Mouse (Mus musculus) heart, embryonic 12.5 days (tissue): Measurements from ENCODE around the gene Fcgr2b. TPM values are rescaled to one million over a fixed set of nuclear protein-coding genes. Genes with fewer than 3 reads are reported as not detected.
"Not testable (repeated sequence)": the region's sequence is repeated elsewhere in the genome, so short reads cannot be mapped to it uniquely, and the experiment has no call there.

Experiments
- ATAC-seq: fragments of 200-750 bp; cut with Nextera tagmentation; 2 replicates; pipeline ENCODE4 v1.8.0; 2017; ENCODE audit warnings: moderate TSS enrichment, moderate library complexity; ENCODE audit not compliant: insufficient number of reproducible peaks, low FRiP score
- H3K27ac ChIP-seq: fragments of 300-500 bp; sonication (generic); 2 replicates; pipeline ENCODE4 v1.5.1; 2016; ENCODE audit warnings: mild to moderate bottlenecking, moderate library complexity; ENCODE audit not compliant: poor library complexity, severe bottlenecking
- H3K27me3 ChIP-seq: fragments of 300-500 bp; sonication (generic); replicated peaks from 2 replicates; pipeline ENCODE4 v1.6.1; 2016; ENCODE audit warnings: mild to moderate bottlenecking, moderate library complexity
- H3K36me3 ChIP-seq: fragments of 300-500 bp; sonication (generic); 2 replicates; pipeline ENCODE4 v1.6.1; 2016; ENCODE audit warnings: mild to moderate bottlenecking, moderate library complexity
- H3K4me1 ChIP-seq: fragments of 300-500 bp; sonication (generic); replicated peaks from 2 replicates; pipeline ENCODE4 v1.6.1; 2016; ENCODE audit warnings: mild to moderate bottlenecking
- H3K4me2 ChIP-seq: fragments of 300-500 bp; sonication (generic); 2 replicates; pipeline ENCODE4 v1.6.1; 2016; ENCODE audit warnings: mild to moderate bottlenecking, moderate library complexity
- H3K4me3 ChIP-seq: fragments of 300-500 bp; sonication (generic); 2 replicates; pipeline ENCODE4 v1.5.1; 2016; ENCODE audit warnings: mild to moderate bottlenecking
- H3K9ac ChIP-seq: fragments of 300-500 bp; sonication (generic); 2 replicates; pipeline ENCODE4 v1.6.1; 2016; ENCODE audit warnings: mild to moderate bottlenecking, moderate library complexity
- H3K9me3 ChIP-seq: fragments of 300-500 bp; sonication (generic); replicated peaks from 2 replicates; pipeline ENCODE4 v1.6.1; 2016; ENCODE audit warnings: mild to moderate bottlenecking, moderate library complexity
- WGBS: fragments of 180-500 bp; shearing (Covaris S2); methylation state at CpG from one replicate; pipeline ENCODE4 v1.1.7; 2016; 5-methylcytosine and 5-hydroxymethylcytosine counted together
- polyA plus RNA-seq: library from polyadenylated mRNA; unstranded; fragments of >200 nt; fragmentation: Nextera tagmentation; extraction: Ambion mirVana; gene quantifications from 2 replicates; pipeline ENCODE4 v1.2.1, GENCODE M21; 2016

Gene Fcgr2b
- polyA plus RNA-seq, 1 experiment from 2014 or later: 0.19 TPM

DNA sequence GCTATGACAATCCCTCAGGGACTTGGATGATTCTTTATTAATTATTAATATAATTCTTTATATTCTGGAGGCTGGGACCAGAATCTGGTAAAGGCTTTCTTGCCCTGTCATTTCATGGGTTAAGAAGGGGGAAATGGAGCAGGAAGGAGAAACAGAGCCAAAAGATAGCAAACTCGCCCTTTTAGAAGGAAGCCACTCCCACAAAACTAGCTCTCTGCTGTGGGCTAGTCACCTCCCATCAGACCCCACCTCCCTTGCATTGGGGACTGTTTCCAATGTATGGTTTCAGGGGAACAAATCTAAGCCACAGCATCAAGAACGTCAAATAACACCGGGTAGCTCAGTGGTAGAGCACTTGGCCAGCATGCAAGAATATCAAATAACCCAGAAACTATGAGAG lies 18.1 kb downstream of the Fcgr2b start:
- H3K4me3 ChIP-seq: no peak overlapping the region
- no peak overlapping the region for H3K9ac ChIP-seq
- no peak overlapping the region for H3K4me2 ChIP-seq
- no peaks in the 10 kb centered on the region for H3K9me3 ChIP-seq
- 48% methylated on average over 3 of the region's 3 CpGs for WGBS
- no peaks in the 10 kb centered on the region for H3K36me3 ChIP-seq
- ATAC-seq: 0 out of 2 replicates have a peak, but pooled peaks have one; percentile 53
- H3K4me1 ChIP-seq: peaks cover 23% of the 10 kb centered on the region
- no peak overlapping the region for H3K27ac ChIP-seq
- no peaks in the 10 kb centered on the region for H3K27me3 ChIP-seq

DNA sequence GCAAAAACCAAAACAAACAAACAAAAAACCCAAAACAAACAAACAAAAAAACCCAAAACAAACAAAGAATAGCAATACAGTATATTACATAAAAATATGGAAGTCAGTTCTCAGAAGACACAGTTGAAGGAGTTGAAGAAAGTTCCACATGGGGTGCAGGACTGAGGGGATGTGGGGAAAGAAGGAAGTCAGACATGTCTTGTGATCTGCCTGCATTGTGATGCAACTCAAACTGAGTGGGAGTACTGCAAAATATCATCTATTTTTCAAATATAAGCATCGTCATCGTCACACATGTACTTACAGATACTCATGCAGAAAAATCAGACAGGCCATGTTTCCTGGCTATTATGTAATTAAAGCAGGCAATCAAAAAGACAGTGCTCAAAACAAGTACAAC lies 23.2 kb downstream of the Fcgr2b start:
- H3K27me3 ChIP-seq: no peaks in the 10 kb centered on the region
- no peak overlapping the region for H3K9ac ChIP-seq
- no peak overlapping the region for H3K4me3 ChIP-seq
- H3K9me3 ChIP-seq: no peaks in the 10 kb centered on the region
- no peaks in the 10 kb centered on the region for H3K4me1 ChIP-seq
- ATAC-seq: no peak
- H3K27ac ChIP-seq: no peak overlapping the region
- H3K4me2 ChIP-seq: no peak overlapping the region
- H3K36me3 ChIP-seq: no peaks in the 10 kb centered on the region
- WGBS: 91% methylated on average over 2 of the region's 2 CpGs

DNA sequence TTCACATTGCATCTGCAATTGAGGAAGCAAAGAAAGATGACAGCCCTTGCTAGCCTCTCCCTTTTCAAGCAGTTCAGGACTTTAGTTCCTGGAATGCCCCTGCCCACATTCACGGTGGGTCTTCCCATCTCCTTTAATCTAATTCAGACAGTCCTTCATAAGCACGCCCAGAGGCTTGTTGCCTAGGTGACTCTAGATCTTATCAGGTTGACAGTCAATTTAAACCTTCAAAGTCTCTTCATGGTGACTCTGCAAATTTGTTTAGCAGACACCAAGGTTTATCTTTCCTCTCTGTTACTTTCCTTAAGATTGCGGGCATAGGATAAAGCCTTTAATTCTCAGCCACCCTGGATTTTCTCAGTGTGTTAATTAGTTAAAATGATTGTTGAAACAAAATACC lies 25.6 kb downstream of the Fcgr2b start:
- Histone ChIP-seq H3K4me1 (no peaks in the 10 kb centered on the region), H3K27me3 (no peaks in the 10 kb centered on the region), H3K9me3 (peaks cover 5% of the 10 kb centered on the region; the same call in 1 of the 2 replicates), H3K4me3 (no peak overlapping the region), H3K36me3 (no peaks in the 10 kb centered on the region), H3K9ac (no peak overlapping the region), H3K27ac (no peak overlapping the region), H3K4me2 (no peak overlapping the region)
- WGBS: 37% methylated on average over 3 of the region's 3 CpGs
- no peak for ATAC-seq

DNA sequence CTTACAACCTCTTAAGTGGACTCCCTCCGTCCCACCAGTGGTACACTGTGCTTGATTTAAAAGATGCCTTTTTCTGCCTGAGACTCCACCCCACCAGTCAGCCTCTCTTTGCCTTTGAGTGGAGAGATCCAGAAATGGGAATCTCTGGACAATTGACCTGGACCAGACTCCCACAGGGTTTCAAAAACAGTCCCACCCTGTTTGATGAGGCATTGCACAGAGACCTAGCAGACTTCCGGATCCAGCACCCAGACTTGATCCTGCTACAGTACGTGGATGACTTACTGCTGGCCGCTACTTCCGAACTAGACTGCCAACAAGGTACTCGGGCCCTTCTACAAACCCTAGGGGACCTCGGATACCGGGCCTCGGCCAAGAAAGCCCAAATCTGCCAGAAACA lies 31.4 kb downstream of the Fcgr2b start:
- H3K27me3 ChIP-seq, H3K36me3 ChIP-seq, H3K27ac ChIP-seq, ATAC-seq, H3K9ac ChIP-seq, H3K4me2 ChIP-seq, H3K4me1 ChIP-seq, H3K4me3 ChIP-seq: not testable (repeated sequence)
- 92% methylated on average over 9 of the region's 9 CpGs for WGBS
- peaks cover 35% of the 10 kb centered on the region for H3K9me3 ChIP-seq

DNA sequence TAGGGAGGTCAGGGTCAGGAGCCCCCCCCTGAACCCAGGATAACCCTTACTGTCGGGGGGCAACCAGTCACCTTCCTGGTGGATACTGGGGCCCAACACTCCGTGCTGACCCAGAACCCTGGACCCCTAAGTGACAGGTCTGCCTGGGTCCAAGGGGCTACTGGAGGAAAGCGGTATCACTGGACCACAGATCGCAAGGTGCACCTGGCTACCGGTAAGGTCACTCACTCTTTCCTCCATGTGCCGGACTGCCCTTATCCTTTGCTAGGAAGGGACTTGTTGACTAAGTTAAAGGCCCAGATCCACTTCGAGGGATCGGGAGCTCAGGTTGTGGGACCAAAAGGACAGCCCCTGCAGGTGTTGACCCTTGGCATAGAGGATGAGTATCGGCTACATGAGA lies 32.2 kb downstream of the Fcgr2b start:
- not testable (repeated sequence) for H3K4me1 ChIP-seq, H3K4me2 ChIP-seq, H3K9ac ChIP-seq, H3K4me3 ChIP-seq, H3K36me3 ChIP-seq, ATAC-seq, H3K27me3 ChIP-seq, H3K27ac ChIP-seq
- 91% methylated on average over 9 of the region's 9 CpGs for WGBS
- peaks cover 35% of the 10 kb centered on the region for H3K9me3 ChIP-seq

DNA sequence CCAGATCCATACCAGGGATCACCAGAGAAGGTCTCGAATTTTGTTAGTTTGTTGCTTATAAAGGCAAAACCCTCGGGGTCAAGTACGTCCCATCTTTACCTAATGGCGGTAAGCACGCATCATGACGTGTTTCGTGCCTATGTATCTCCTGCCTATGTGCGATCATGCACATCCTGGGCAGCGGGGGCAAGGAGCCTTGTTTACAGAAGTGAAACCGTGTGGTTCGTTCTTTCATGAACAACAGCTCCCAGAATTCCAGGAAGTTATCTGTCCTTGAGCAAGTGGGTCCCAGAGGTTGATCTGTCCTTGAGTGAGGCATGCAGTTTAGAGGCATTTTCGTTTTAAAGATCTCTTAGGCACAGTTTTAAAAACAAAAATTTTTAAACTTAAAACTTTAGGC lies 37.1 kb downstream of the Fcgr2b start:
- Histone ChIP-seq H3K4me1 (no peaks in the 10 kb centered on the region), H3K36me3 (no peaks in the 10 kb centered on the region), H3K9me3 (peaks cover 32% of the 10 kb centered on the region), H3K4me2 (no peak overlapping the region), H3K27me3 (no peaks in the 10 kb centered on the region), H3K9ac (no peak overlapping the region), H3K4me3 (no peak overlapping the region), H3K27ac (no peak overlapping the region)
- WGBS: 84% methylated on average over 12 of the region's 12 CpGs
- no peak for ATAC-seq

DNA sequence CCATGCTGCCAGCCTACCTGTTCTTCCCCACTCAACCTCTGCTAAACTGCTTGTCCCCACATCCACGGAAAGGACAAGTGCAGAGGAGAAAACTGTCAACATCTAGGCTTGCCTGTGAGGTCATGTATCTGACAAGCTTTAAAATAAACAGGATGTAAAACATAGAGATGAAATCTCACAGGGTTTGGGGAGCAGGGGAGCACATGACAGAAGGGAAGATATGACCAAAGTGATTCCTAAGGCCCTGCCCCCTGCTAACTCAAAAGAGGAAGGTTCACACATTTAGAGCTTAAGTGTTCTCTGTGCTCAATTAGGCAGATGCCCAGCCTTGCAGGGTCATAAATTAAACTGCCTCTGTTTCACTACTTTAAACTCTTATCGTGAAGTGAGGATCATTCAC lies 42.0 kb downstream of the Fcgr2b start:
- Histone ChIP-seq H3K4me2 (no peak overlapping the region), H3K9ac (no peak overlapping the region), H3K4me1 (no peaks in the 10 kb centered on the region), H3K36me3 (no peaks in the 10 kb centered on the region), H3K27me3 (no peaks in the 10 kb centered on the region), H3K9me3 (0 out of 2 replicates have a peak, but pooled peaks cover 5% of the 10 kb centered on the region), H3K27ac (no peak overlapping the region), H3K4me3 (no peak overlapping the region)
- no peak for ATAC-seq
- 63% methylated on average over 2 of the region's 2 CpGs for WGBS

DNA sequence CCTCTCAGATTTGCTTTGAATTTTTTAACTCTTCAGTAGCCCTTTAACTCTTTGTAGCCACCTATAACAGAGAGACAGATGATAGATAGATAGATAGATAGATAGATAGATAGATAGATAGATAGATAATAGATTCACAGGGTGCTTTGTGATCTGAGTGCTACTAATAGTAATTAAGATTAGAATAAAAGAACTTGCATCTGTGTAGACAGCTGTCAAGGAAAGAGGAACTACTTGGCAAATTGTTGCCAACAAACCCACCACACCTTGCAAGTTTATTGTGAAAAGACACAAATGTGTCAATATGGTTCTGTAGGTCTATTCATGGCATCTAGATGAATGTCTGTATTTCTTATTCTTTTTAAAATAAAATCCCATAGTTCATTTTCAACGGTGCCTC lies 42.4 kb downstream of the Fcgr2b start:
- Histone ChIP-seq H3K27ac (no peak overlapping the region), H3K27me3 (no peaks in the 10 kb centered on the region), H3K4me1 (no peaks in the 10 kb centered on the region), H3K4me2 (no peak overlapping the region), H3K4me3 (no peak overlapping the region), H3K36me3 (no peaks in the 10 kb centered on the region), H3K9ac (no peak overlapping the region), H3K9me3 (0 out of 2 replicates have a peak, but pooled peaks cover 5% of the 10 kb centered on the region)
- 85% methylated on average over 1 of the region's 1 CpGs for WGBS
- ATAC-seq: no peak

DNA sequence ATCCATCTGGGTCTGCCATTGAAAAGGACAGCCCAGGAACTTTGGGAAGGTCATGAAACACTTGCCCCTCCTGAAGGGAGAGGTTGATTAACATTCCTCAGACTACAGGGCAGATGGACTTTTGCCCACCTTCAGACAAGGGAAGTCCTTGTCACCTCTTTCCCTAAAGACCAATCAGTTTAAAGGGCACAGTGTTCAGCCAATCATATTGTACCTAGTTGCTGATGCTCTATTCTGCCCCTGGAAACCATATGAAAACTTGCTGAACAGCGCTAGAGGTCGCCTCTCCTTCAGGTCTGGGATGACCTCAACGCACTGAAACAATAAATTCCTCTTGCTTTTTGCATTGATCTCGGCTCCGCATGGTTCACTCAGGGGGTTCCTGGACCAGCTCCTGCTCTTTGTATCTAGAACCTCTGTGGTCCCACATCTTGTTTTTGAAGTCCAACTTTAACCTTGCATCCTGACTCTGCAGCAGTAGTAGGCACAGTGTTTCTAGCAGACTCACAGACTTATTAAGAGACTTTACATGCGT lies 42.9 kb downstream of the Fcgr2b start:
- H3K4me3 ChIP-seq: no peak overlapping the region
- H3K27ac ChIP-seq: no peak overlapping the region
- no peaks in the 10 kb centered on the region for H3K4me1 ChIP-seq
- no peaks in the 10 kb centered on the region for H3K27me3 ChIP-seq
- H3K4me2 ChIP-seq: no peak overlapping the region
- H3K9ac ChIP-seq: no peak overlapping the region
- H3K9me3 ChIP-seq: 0 out of 2 replicates have a peak, but pooled peaks cover 5% of the 10 kb centered on the region
- WGBS: 75% methylated on average over 6 of the region's 6 CpGs
- ATAC-seq: no peak
- no peaks in the 10 kb centered on the region for H3K36me3 ChIP-seq

DNA sequence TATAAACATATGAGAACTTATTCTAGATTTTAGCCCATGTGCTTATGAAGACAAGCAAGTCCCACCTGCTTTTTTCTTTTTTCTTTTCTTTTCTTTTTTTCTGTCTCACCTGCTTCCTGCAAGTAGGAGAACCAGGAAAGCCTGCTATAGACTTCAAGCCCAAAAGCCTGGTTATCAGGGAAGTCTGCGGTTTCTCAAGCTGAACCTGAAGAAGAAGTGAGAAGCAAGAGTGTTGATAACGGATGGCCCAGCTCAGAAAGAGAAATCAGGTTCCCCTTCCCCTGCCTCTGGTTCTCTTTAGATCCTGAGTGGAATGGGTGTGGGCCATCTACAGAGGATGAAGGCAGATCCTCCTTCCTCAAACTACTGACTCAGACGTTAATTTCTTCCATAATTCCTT lies 44.3 kb downstream of the Fcgr2b start:
- 0 out of 2 replicates have a peak, but pooled peaks cover 5% of the 10 kb centered on the region for H3K9me3 ChIP-seq
- H3K9ac ChIP-seq: no peak overlapping the region
- no peak for ATAC-seq
- H3K4me2 ChIP-seq: no peak overlapping the region
- no peaks in the 10 kb centered on the region for H3K36me3 ChIP-seq
- no peaks in the 10 kb centered on the region for H3K27me3 ChIP-seq
- no peaks in the 10 kb centered on the region for H3K4me1 ChIP-seq
- H3K27ac ChIP-seq: no peak overlapping the region
- H3K4me3 ChIP-seq: no peak overlapping the region
- WGBS: 68% methylated on average over 3 of the region's 3 CpGs

DNA sequence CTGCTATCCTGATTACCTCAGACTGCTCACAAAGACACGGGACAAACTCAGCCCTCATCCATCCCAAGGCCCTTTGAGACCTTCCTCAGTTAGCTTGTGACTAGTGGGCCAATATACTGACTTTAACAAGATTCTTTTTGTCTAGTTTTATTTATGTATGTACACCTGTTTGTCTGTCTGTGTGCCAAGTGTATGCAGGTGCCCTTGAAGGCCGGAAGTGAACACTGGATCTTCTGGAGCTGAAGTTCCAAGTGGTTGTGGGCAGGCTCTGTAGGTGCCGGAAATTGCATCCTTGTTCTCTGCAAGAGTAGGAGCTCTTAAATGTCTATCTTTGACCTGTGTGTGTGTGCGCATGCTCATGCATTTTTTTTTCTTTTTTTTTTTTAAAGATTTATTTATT lies 47.1 kb downstream of the Fcgr2b start:
- no peak overlapping the region for H3K4me2 ChIP-seq
- no peak overlapping the region for H3K27ac ChIP-seq
- H3K9ac ChIP-seq: no peak overlapping the region
- H3K9me3 ChIP-seq: no peaks in the 10 kb centered on the region
- H3K4me3 ChIP-seq: no peak overlapping the region
- H3K36me3 ChIP-seq: no peaks in the 10 kb centered on the region
- no peak for ATAC-seq
- WGBS: 84% methylated on average over 4 of the region's 4 CpGs
- no peaks in the 10 kb centered on the region for H3K4me1 ChIP-seq
- no peaks in the 10 kb centered on the region for H3K27me3 ChIP-seq

DNA sequence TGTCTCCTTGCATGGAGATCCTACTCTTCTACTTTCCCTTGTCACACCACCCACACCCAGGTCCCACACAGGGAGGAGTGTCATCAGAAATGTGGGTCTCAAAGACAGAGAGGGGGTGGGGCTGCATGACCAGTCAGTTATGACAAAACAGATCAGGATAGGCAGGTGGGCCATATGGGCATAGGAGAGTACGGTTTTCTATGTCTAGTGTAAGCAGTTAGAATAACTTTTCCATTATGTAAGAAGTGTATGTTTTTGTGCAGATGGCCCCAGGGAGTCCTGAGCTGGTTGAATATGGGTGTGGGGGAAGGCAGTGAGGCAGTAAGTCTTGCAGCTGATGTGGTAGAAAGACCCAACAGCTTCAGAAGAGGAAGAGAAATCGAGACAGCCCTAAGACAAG lies 47.9 kb downstream of the Fcgr2b start:
- no peak overlapping the region for H3K27ac ChIP-seq
- 65% methylated on average over 2 of the region's 2 CpGs for WGBS
- no peaks in the 10 kb centered on the region for H3K4me1 ChIP-seq
- H3K4me3 ChIP-seq: no peak overlapping the region
- ATAC-seq: no peak
- no peak overlapping the region for H3K9ac ChIP-seq
- no peak overlapping the region for H3K4me2 ChIP-seq
- H3K9me3 ChIP-seq: no peaks in the 10 kb centered on the region
- H3K27me3 ChIP-seq: no peaks in the 10 kb centered on the region
- no peaks in the 10 kb centered on the region for H3K36me3 ChIP-seq
